ENCODE assay signal across 17 mouse cellular contexts in genomic region chr5:105758866-105759265, GRCm38 (mm10). TPM values are rescaled to one million over a fixed set of nuclear protein-coding genes. Genes with fewer than 3 reads are reported as not detected.
DNase-seq lines count a peak whose midpoint lies in the region; ATAC-seq lines count a peak whose summit lies in the region.
"Had no signal": no experiment of that assay in that cellular context is flagged by ENCODE, and none has a peak within 500 bp of the region (broad histone marks: within the 10 kb centered on the region; RNA-seq: fewer than 3 reads in every experiment).

No protein-coding gene starts in this region.

- ATAC-seq in kidney, embryonic 16.5 days (ENCODE audit: low FRiP score, low TSS enrichment), result no peak
- ATAC-seq in lung, embryonic 16.5 days (ENCODE audit: low read depth), result peak; percentile 24; the same call in 1 of the 2 replicates
- ATAC-seq in hindbrain, embryonic 13.5 days (ENCODE audit: low FRiP score), result no peak
- ATAC-seq: forebrain, embryonic 13.5 days; forebrain, postnatal 0 days had no signal

- peak; percentile 64 for DNase-seq in kidney, adult 18-20 months
- no peak for DNase-seq in lung, postnatal 36 days
- DNase-seq in kidney, postnatal 10 days, result peak; percentile 68
- no peak for DNase-seq in spleen, postnatal 36 days (ENCODE audit: low spot score in 2 of 2)
- DNase-seq in layer of hippocampus, postnatal 36 days, result no peak
- DNase-seq: adrenal gland, postnatal 14 days; cerebellum, adult 11-12 months; cerebellum, adult 9-10 months; forebrain, postnatal 0 days; gastrocnemius, postnatal 14 days; heart, postnatal 36 days had no signal

- H3K4me2 ChIP-seq in kidney, embryonic 16.5 days (replicated peaks; ENCODE audit: low read depth, low read length), result no peak overlapping the region
- no peak overlapping the region for H3K4me2 ChIP-seq in lung, embryonic 16.5 days (ENCODE audit: low read depth, low read length)
- H3K4me2 ChIP-seq in hindbrain, embryonic 13.5 days, result no peak overlapping the region
- H3K4me2 ChIP-seq: embryonic facial prominence, embryonic 13.5 days; forebrain, embryonic 13.5 days; heart, embryonic 12.5 days had no signal

- no peaks in the 10 kb centered on the region for H3K27me3 ChIP-seq in kidney, embryonic 16.5 days (ENCODE audit: insufficient read depth, low read length)
- no peaks in the 10 kb centered on the region for H3K27me3 ChIP-seq in lung, embryonic 16.5 days (ENCODE audit: control insufficient read depth, insufficient read depth, low read depth, low read length)
- H3K27me3 ChIP-seq in hindbrain, embryonic 13.5 days, result no peaks in the 10 kb centered on the region
- H3K27me3 ChIP-seq: embryonic facial prominence, embryonic 13.5 days; forebrain, embryonic 13.5 days had no signal

- H3K4me1 ChIP-seq in kidney, embryonic 16.5 days (ENCODE audit: insufficient read depth, low read length), result peaks cover 54% of the 10 kb centered on the region
- H3K4me1 ChIP-seq in lung, embryonic 16.5 days (replicated peaks; ENCODE audit: control insufficient read depth, insufficient read depth, low read length), result peaks cover 9% of the 10 kb centered on the region; the same call in 1 of the 2 replicates
- H3K4me1 ChIP-seq in hindbrain, embryonic 13.5 days (replicated peaks), result peaks cover 43% of the 10 kb centered on the region

- H3K36me3 ChIP-seq in kidney, embryonic 16.5 days (ENCODE audit: insufficient read depth, low read length), result peaks cover 8% of the 10 kb centered on the region; the same call in 1 of the 2 replicates
- H3K36me3 ChIP-seq in lung, embryonic 16.5 days (ENCODE audit: control insufficient read depth, insufficient read depth, low read length), result no peaks in the 10 kb centered on the region
- H3K36me3 ChIP-seq in hindbrain, embryonic 13.5 days, result peaks cover 3% of the 10 kb centered on the region; the same call in 1 of the 2 replicates
- H3K36me3 ChIP-seq: embryonic facial prominence, embryonic 13.5 days; heart, embryonic 12.5 days had no signal

- no peak overlapping the region; the same call in 1 of the 2 replicates for H3K9ac ChIP-seq in kidney, embryonic 16.5 days (replicated peaks; ENCODE audit: low read length)
- H3K9ac ChIP-seq in lung, embryonic 16.5 days (ENCODE audit: low read length), result no peak overlapping the region
- H3K9ac ChIP-seq in hindbrain, embryonic 13.5 days, result no peak overlapping the region
- H3K9ac ChIP-seq: embryonic facial prominence, embryonic 13.5 days; forebrain, embryonic 13.5 days; forebrain, postnatal 0 days; heart, embryonic 12.5 days had no signal

- no peak overlapping the region; the same call in 1 of the 2 replicates for H3K27ac ChIP-seq in kidney, embryonic 16.5 days (ENCODE audit: low read length)
- H3K27ac ChIP-seq in lung, embryonic 16.5 days (ENCODE audit: low read length), result no peak overlapping the region
- no peak overlapping the region for H3K27ac ChIP-seq in hindbrain, embryonic 13.5 days
- H3K27ac ChIP-seq: embryonic facial prominence, embryonic 13.5 days; forebrain, embryonic 13.5 days had no signal

- no peaks in the 10 kb centered on the region for H3K9me3 ChIP-seq in kidney, embryonic 16.5 days (ENCODE audit: low read length)
- no peaks in the 10 kb centered on the region for H3K9me3 ChIP-seq in lung, embryonic 16.5 days (ENCODE audit: control insufficient read depth, low read length)
- H3K9me3 ChIP-seq in hindbrain, embryonic 13.5 days, result no peaks in the 10 kb centered on the region
- H3K9me3 ChIP-seq: embryonic facial prominence, embryonic 13.5 days; forebrain, embryonic 13.5 days had no signal

- H3K4me3 ChIP-seq in kidney, embryonic 16.5 days (ENCODE audit: low read length), result no peak overlapping the region
- H3K4me3 ChIP-seq in lung, embryonic 16.5 days (ENCODE audit: low read length), result no peak overlapping the region
- no peak overlapping the region for H3K4me3 ChIP-seq in hindbrain, embryonic 13.5 days
- H3K4me3 ChIP-seq: embryonic facial prominence, embryonic 13.5 days; forebrain, embryonic 13.5 days; heart, embryonic 12.5 days had no signal

- 73% methylated on average over 9 of the region's 9 CpGs for WGBS in kidney, embryonic 16.5 days
- WGBS in lung, embryonic 16.5 days, result 79% methylated on average over 9 of the region's 9 CpGs
- WGBS in hindbrain, embryonic 13.5 days, result 77% methylated on average over 9 of the region's 9 CpGs

RNA-seq across cellular contexts. Expression of gene Lrrc8d, which starts 59.1 kb away (rescaled TPM):
- 28.6 and 33.4 TPM in 2 replicates for polyA plus RNA-seq in kidney, embryonic 16.5 days (2015; fragmentation: Nextera tagmentation; extraction: Ambion mirVana)
- polyA plus RNA-seq in lung, embryonic 16.5 days (2015; fragmentation: Nextera tagmentation; extraction: Ambion mirVana), result 15.5 and 19.7 TPM in 2 replicates
- 32.1 and 32.8 TPM in 2 replicates for polyA plus RNA-seq in hindbrain, embryonic 13.5 days (2015; fragmentation: Nextera tagmentation; extraction: Ambion mirVana)
- 10 to 100 TPM; 47.7 to 48.8 TPM for total RNA-seq in layer of hippocampus, postnatal 36 days (2021)

Comparison
In these comparisons a context has a peak if more than half of its experiments do, and no peak if none do; other contexts are left out.
1. DNase-seq: peak in kidney, adult 18-20 months (single experiment) and kidney, postnatal 10 days (single experiment); none in lung, postnatal 36 days (single experiment), spleen, postnatal 36 days (0 of 2) and layer of hippocampus, postnatal 36 days (0 of 2).